Mouse (Mus musculus): ENCODE data around the gene Dad1. TPM values are rescaled to one million over a fixed set of nuclear protein-coding genes. Genes with fewer than 3 reads are reported as not detected.

The Dad1 gene
- polyA plus RNA-seq, 1 experiment from 2014 or later = 466 TPM

DNA sequence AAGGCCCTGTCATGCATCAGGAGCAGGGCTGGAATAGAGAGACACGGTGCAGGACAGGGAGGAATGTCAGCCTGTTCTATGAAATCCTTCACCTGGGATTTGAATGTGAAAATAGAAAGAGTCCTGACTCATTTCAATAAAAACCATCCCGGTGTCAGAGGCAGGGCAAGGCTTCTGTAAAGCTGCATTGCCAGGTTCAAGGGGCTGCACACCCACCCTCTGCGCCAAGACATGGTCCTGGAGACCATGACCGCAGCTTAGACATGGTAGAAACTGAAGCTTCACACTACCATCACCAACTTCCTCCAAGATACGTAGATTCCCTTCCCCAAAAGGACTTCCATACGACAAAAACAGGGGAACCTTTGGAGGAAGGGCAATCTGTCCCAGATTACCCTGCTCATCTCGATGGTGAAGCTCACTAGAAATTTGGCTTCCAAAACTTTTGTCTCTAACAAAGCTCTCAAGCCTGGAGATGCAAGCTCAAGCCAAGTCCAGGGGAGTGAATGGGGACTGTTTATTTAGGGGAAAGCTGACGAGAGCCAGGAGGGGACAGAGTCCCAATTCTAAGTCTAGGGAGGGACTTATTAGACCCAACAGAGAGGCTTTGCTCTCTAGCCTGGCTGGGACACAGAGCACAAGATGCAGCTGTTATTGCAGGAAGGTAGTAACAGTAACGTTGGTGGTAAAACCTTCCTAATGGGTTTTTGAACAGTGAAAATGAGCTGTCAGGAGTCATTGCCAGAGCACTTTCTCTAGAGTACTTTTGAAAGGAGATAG, 60.4 kb downstream of the Dad1 start:
- WGBS = 74% methylated on average over 9 of the region's 9 CpGs
- TF ChIP-seq EP300 (IDR thresholded peaks at IDR 0.05) (no peak), CTCF (IDR thresholded peaks at IDR 0.05) (no peak)
- no peaks in the 10 kb centered on the region for H3K36me3 ChIP-seq (ENCODE audit: insufficient read depth, low read length)
- no peaks in the 10 kb centered on the region for H3K4me1 ChIP-seq (ENCODE audit: insufficient read depth, low read depth, low read length)
- H3K9ac ChIP-seq (replicated peaks; ENCODE audit: low read depth) = no peak overlapping the region
- H3K4me3 ChIP-seq (ENCODE audit: low read depth, low read length) = no peak overlapping the region
- H3K4me2 ChIP-seq (replicated peaks; ENCODE audit: low read depth, low read length) = no peak overlapping the region
- no peaks in the 10 kb centered on the region for H3K9me3 ChIP-seq (ENCODE audit: low read length)
- H3K27ac ChIP-seq (ENCODE audit: low read length) = no peak overlapping the region
- DNase-seq (ENCODE audit: low spot score) (no peak), ATAC-seq (no peak)
- H3K27me3 ChIP-seq (replicated peaks; ENCODE audit: insufficient read depth, low read length) = no peaks in the 10 kb centered on the region

GRCm38 (mm10) chr14:54192462-54192847, 61.4 kb downstream of the Dad1 start:
- H3K36me3 ChIP-seq (ENCODE audit: insufficient read depth, low read length) = no peaks in the 10 kb centered on the region
- H3K9ac ChIP-seq (replicated peaks; ENCODE audit: low read depth) = no peak overlapping the region
- H3K27ac ChIP-seq (ENCODE audit: low read length) = no peak overlapping the region
- peak; percentile 46 for DNase-seq (ENCODE audit: low spot score)
- no peaks in the 10 kb centered on the region for H3K27me3 ChIP-seq (replicated peaks; ENCODE audit: insufficient read depth, low read length)
- no peaks in the 10 kb centered on the region for H3K9me3 ChIP-seq (ENCODE audit: low read length)
- WGBS = 47% methylated on average over 3 of the region's 3 CpGs
- no peak overlapping the region for H3K4me3 ChIP-seq (ENCODE audit: low read depth, low read length)
- TF ChIP-seq CTCF (IDR thresholded peaks at IDR 0.05) = no peak
- no peak for TF ChIP-seq EP300 (IDR thresholded peaks at IDR 0.05)
- peak; percentile 26; the same call in 1 of the 2 replicates for ATAC-seq
- H3K4me1 ChIP-seq (ENCODE audit: insufficient read depth, low read depth, low read length) = no peaks in the 10 kb centered on the region
- no peak overlapping the region for H3K4me2 ChIP-seq (replicated peaks; ENCODE audit: low read depth, low read length)

DNA sequence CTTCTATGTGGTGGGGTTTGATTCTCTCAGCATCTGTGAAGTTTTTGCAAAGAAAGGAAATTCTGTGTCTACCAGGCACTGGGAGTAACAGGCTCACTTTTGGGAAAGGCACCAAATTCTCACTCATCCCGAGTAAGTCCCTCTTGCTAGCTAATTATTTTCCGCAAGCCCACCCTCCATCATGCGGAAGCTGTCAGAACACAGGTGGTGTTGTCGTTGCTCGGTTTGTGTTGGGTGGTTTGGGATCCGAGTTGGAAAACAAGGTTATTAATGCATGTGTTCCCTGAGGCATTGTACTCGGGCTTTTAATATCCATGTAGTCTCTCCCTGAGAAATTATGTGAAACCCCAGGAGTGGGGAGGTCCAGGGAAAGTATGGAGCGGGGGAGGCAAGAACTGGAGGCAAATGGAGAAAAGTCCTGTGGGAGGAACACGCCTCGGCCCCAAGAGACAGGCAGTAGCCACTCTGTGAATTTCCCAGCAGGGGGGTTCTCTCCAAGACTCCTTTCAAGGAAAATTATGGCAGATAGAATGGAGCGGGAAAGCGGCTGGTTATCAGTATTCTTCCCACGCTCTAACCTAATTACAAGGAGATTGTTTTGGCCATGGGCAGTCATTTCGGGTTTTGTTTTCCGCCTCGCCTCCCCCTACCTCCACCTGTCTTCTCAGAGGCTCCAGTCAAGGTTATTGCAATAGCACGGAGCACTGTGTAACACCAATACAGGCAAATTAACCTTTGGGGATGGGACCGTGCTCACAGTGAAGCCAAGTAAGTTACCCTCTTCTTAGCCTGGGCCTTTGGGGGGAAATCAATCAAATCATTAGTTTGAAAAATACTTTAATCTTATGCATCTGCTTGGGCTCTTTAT, 62.1 kb downstream of the Dad1 start:
- no peak overlapping the region for H3K27ac ChIP-seq (ENCODE audit: low read length)
- no peak overlapping the region for H3K4me3 ChIP-seq (ENCODE audit: low read depth, low read length)
- no peak overlapping the region for H3K9ac ChIP-seq (replicated peaks; ENCODE audit: low read depth)
- DNase-seq (ENCODE audit: low spot score) (no peak), ATAC-seq (no peak)
- H3K27me3 ChIP-seq (replicated peaks; ENCODE audit: insufficient read depth, low read length) = no peaks in the 10 kb centered on the region
- H3K36me3 ChIP-seq (ENCODE audit: insufficient read depth, low read length) = no peaks in the 10 kb centered on the region
- no peak for TF ChIP-seq EP300 (IDR thresholded peaks at IDR 0.05)
- no peak for TF ChIP-seq CTCF (IDR thresholded peaks at IDR 0.05)
- no peak overlapping the region for H3K4me2 ChIP-seq (replicated peaks; ENCODE audit: low read depth, low read length)
- no peaks in the 10 kb centered on the region for H3K4me1 ChIP-seq (ENCODE audit: insufficient read depth, low read depth, low read length)
- H3K9me3 ChIP-seq (ENCODE audit: low read length) = no peaks in the 10 kb centered on the region
- 73% methylated on average over 18 of the region's 18 CpGs for WGBS

DNA sequence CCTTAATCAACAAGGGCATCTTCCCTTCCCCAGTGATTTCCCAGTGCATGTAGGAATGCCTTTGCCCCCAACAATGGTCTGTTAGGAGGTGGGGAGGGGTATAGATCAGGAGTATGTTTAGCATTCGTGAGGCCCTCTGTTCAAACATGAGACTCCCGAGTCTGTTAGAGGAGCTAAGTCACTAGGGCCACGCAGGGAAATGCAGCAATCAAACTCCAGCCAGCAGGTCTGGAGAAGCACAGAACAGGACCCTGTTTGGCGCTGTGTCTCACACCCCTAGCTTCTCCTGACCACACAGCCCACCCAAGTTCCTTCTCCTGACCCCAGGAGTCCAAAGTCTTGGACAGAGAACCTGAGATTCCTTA, 62.9 kb downstream of the Dad1 start:
- 41% methylated on average over 4 of the region's 4 CpGs for WGBS
- Histone ChIP-seq H3K9ac (replicated peaks; ENCODE audit: low read depth) (no peak overlapping the region), H3K36me3 (ENCODE audit: insufficient read depth, low read length) (no peaks in the 10 kb centered on the region), H3K27me3 (replicated peaks; ENCODE audit: insufficient read depth, low read length) (no peaks in the 10 kb centered on the region), H3K4me1 (ENCODE audit: insufficient read depth, low read depth, low read length) (no peaks in the 10 kb centered on the region), H3K4me3 (ENCODE audit: low read depth, low read length) (no peak overlapping the region), H3K4me2 (replicated peaks; ENCODE audit: low read depth, low read length) (no peak overlapping the region), H3K9me3 (ENCODE audit: low read length) (no peaks in the 10 kb centered on the region), H3K27ac (ENCODE audit: low read length) (peak overlapping the region; percentile 48; the same call in 1 of the 2 replicates)
- no peak for DNase-seq (ENCODE audit: low spot score)
- no peak for TF ChIP-seq EP300 (IDR thresholded peaks at IDR 0.05)
- TF ChIP-seq CTCF (IDR thresholded peaks at IDR 0.05) = no peak
- ATAC-seq = peak; percentile 37

- Histone ChIP-seq H3K27ac (ENCODE audit: low read length) (peak overlapping the region; percentile 48; the same call in 1 of the 2 replicates), H3K27me3 (replicated peaks; ENCODE audit: insufficient read depth, low read length) (no peaks in the 10 kb centered on the region), H3K4me2 (replicated peaks; ENCODE audit: low read depth, low read length) (no peak overlapping the region), H3K9me3 (ENCODE audit: low read length) (no peaks in the 10 kb centered on the region), H3K36me3 (ENCODE audit: insufficient read depth, low read length) (no peaks in the 10 kb centered on the region), H3K9ac (replicated peaks; ENCODE audit: low read depth) (no peak overlapping the region), H3K4me3 (ENCODE audit: low read depth, low read length) (no peak overlapping the region), H3K4me1 (ENCODE audit: insufficient read depth, low read depth, low read length) (no peaks in the 10 kb centered on the region)
- ATAC-seq (peak; percentile 75), DNase-seq (ENCODE audit: low spot score) (no peak)
- TF ChIP-seq CTCF (IDR thresholded peaks at IDR 0.05) (no peak), EP300 (IDR thresholded peaks at IDR 0.05) (0 out of 2 replicates have a peak, but pooled peaks have one; percentile 37)
- 41% methylated on average over 7 of the region's 7 CpGs for WGBS
These were observed 63.4 kb downstream of the Dad1 start for GRCm38 (mm10) chr14:54190305-54191025.

GRCm38 (mm10) chr14:54189255-54189654, 64.6 kb downstream of the Dad1 start:
- Histone ChIP-seq H3K4me3 (ENCODE audit: low read depth, low read length) (no peak overlapping the region), H3K36me3 (ENCODE audit: insufficient read depth, low read length) (no peaks in the 10 kb centered on the region), H3K27me3 (replicated peaks; ENCODE audit: insufficient read depth, low read length) (no peaks in the 10 kb centered on the region), H3K9me3 (ENCODE audit: low read length) (no peaks in the 10 kb centered on the region), H3K4me1 (ENCODE audit: insufficient read depth, low read depth, low read length) (no peaks in the 10 kb centered on the region), H3K27ac (ENCODE audit: low read length) (no peak overlapping the region), H3K4me2 (replicated peaks; ENCODE audit: low read depth, low read length) (no peak overlapping the region), H3K9ac (replicated peaks; ENCODE audit: low read depth) (no peak overlapping the region)
- DNase-seq (ENCODE audit: low spot score) (no peak), ATAC-seq (peak; percentile 30)
- WGBS = 45% methylated on average over 3 of the region's 3 CpGs
- no peak for TF ChIP-seq EP300 (IDR thresholded peaks at IDR 0.05)
- 0 out of 2 replicates have a peak, but pooled peaks have one; percentile 5 for TF ChIP-seq CTCF (IDR thresholded peaks at IDR 0.05)

Data from lung, postnatal 0 days (tissue).